ENCODE assay signal across 1 mouse cellular context in genomic region chr7:101905561-101906286, GRCm38 (mm10).
TF ChIP-seq lines count a peak whose summit lies in the region.

Lamtor1 (plus strand) TSS chr7:101905904.

TF ChIP-seq in MEL, 35 proteins besides CTCF, POLR2A, EP300 and RAD21 (continued from another document):
- TF ChIP-seq NRF1 (IDR thresholded peaks at IDR 0.05; ENCODE audit: insufficient read depth, low read depth, low read length, poor library complexity, severe bottlenecking) (no peak), MAFK (IDR thresholded peaks at IDR 0.05; ENCODE audit: borderline replicate concordance, low read depth, low read length) (no peak), USF1 (IDR thresholded peaks at IDR 0.05; ENCODE audit: low read depth, low read length) (peak; percentile 98)
